Mouse (Mus musculus): ENCODE measurements around the gene Numa1. TPM values are rescaled to one million over a fixed set of nuclear protein-coding genes. Genes with fewer than 3 reads are reported as not detected.

The Numa1 gene
- total and polyA plus RNA-seq, 2 experiments from 2014 or later, result 24.3 to 74.2 TPM

DNA sequence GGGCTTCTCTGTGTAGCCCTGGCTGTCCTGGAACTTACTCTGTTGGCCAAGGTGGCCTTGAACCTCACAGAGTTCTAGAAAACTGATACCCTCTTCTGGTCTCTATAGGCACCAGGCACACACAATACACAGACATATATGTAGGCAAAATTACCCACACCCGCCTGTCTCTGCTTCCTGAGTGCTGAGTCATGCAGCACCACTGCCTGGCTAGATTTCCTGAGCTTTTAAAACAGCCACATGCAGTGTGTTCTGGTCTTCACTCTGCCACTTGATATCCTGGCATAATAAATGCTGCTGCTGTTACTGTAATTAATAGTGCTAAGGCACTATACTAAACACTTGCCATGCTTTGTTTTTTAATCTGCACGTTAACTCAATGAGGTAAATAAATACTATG, 31.7 kb downstream of the Numa1 start:
- 68% methylated on average over 2 of the region's 2 CpGs for WGBS
- ATAC-seq (no peak), DNase-seq (no peak)
- Histone ChIP-seq H3K27ac (ENCODE audit: low read depth, low read length) (no peak overlapping the region), H3K27me3 (ENCODE audit: insufficient read depth, low read length) (no peaks in the 10 kb centered on the region), H3K4me3 (ENCODE audit: low read depth, low read length) (no peak overlapping the region), H3K4me1 (ENCODE audit: insufficient read depth) (peaks cover 7% of the 10 kb centered on the region; the same call in 1 of the 2 replicates), H3K9me3 (ENCODE audit: low read length) (no peaks in the 10 kb centered on the region), H3K9ac (no peak overlapping the region), H3K36me3 (ENCODE audit: insufficient read depth) (no peaks in the 10 kb centered on the region), H3K4me2 (ENCODE audit: low read depth) (no peak overlapping the region)
- no peak for TF ChIP-seq CTCF (IDR thresholded peaks at IDR 0.05; ENCODE audit: low read depth)

DNA sequence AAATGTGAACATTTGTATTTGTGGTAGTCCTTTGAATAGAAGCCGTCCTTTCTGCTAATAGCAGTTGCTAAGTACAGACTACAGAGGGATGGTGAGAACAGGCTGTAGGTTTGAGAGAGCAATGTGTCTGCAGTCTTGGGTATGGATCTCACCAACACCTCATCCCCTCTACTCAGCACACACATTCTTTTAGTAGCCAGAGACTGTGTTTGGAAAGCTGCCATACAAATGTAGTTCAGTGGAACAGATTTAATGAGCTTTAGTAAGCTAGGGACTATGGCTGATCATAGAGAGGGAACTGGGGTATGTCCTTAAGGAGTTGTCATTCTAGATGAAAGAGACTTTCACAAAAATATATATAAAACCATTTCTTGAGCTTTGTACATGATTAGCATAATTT, 33.3 kb downstream of the Numa1 start:
- no peak for TF ChIP-seq CTCF (IDR thresholded peaks at IDR 0.05; ENCODE audit: low read depth)
- no peak for DNase-seq
- no peak overlapping the region for H3K27ac ChIP-seq (ENCODE audit: low read depth, low read length)

GRCm38 (mm10) chr7:101968751-101969150, 34.8 kb downstream of the Numa1 start:
- Histone ChIP-seq H3K36me3 (ENCODE audit: insufficient read depth) (no peaks in the 10 kb centered on the region), H3K9ac (peak overlapping the region; percentile 93), H3K27me3 (ENCODE audit: insufficient read depth, low read length) (no peaks in the 10 kb centered on the region), H3K27ac (ENCODE audit: low read depth, low read length) (peak overlapping the region; percentile 99), H3K4me1 (ENCODE audit: insufficient read depth) (peaks cover 14% of the 10 kb centered on the region), H3K4me2 (ENCODE audit: low read depth) (peak overlapping the region; percentile 74; the same call in 1 of the 2 replicates), H3K4me3 (ENCODE audit: low read depth, low read length) (0 out of 2 replicates have a peak overlapping the region, but pooled peaks have one; percentile 75), H3K9me3 (ENCODE audit: low read length) (no peaks in the 10 kb centered on the region)
- WGBS, result 58% methylated on average over 2 of the region's 2 CpGs
- DNase-seq (no peak), ATAC-seq (no peak)
- no peak for TF ChIP-seq CTCF (IDR thresholded peaks at IDR 0.05; ENCODE audit: low read depth)

More for the DNA sequence above, 33.3 kb downstream of the Numa1 start:
- 70% methylated on average over 1 of the region's 1 CpGs for WGBS
- Histone ChIP-seq H3K9ac (no peak overlapping the region), H3K4me3 (ENCODE audit: low read depth, low read length) (no peak overlapping the region), H3K36me3 (ENCODE audit: insufficient read depth) (no peaks in the 10 kb centered on the region), H3K4me2 (ENCODE audit: low read depth) (no peak overlapping the region), H3K9me3 (ENCODE audit: low read length) (no peaks in the 10 kb centered on the region), H3K4me1 (ENCODE audit: insufficient read depth) (peaks cover 12% of the 10 kb centered on the region), H3K27me3 (ENCODE audit: insufficient read depth, low read length) (no peaks in the 10 kb centered on the region)
- ATAC-seq, result no peak

DNA sequence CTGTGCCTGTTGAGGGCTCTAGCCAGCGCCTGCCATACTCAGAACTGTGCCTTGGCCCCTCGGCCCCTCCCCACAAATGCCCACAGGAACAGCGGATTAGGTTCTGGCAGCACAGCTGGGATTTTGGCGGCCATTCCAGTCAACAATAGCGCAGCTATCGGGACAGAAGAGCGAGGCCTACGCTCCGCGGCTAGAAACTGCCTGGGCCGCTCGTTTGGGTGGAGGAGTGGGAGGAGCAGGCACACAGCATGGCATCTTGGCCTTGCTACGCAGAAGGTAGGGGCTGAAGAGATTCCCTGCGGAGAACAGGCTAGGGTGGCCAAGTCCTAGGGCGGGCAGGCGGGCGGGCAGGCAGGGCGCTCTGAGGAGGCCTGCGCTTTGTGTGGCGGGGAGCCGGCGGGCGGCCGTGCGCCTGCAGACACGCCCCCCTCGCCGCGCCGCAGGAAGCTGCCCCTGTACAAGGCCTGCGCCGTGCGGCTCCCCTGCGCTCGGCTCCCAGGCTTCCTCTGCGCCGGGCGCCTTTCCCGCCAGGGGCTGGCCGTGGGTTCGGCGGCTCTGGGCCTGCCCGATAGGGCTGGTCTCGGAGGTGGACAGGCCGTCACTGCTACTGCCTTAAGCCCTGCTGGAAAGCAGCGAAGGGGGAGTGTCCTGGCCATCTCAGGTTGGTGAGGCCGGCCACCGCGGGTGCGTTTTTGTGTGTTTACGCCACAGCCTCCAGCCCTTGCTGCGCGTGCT, 36.0 kb downstream of the Numa1 start:
- peak overlapping the region; percentile 99 for H3K27ac ChIP-seq (ENCODE audit: low read depth, low read length)
- no peaks in the 10 kb centered on the region for H3K9me3 ChIP-seq (ENCODE audit: low read length)
- no peaks in the 10 kb centered on the region for H3K36me3 ChIP-seq (ENCODE audit: insufficient read depth)
- peak overlapping the region; percentile 74 for H3K4me2 ChIP-seq (ENCODE audit: low read depth)
- peaks cover 14% of the 10 kb centered on the region for H3K4me1 ChIP-seq (ENCODE audit: insufficient read depth)
- 2% methylated on average over 48 of the region's 53 CpGs for WGBS
- no peaks in the 10 kb centered on the region for H3K27me3 ChIP-seq (ENCODE audit: insufficient read depth, low read length)
- peak overlapping the region; percentile 93 for H3K9ac ChIP-seq
- ATAC-seq, result peak; percentile 87
- peak; percentile 88 for DNase-seq
- TF ChIP-seq CTCF (IDR thresholded peaks at IDR 0.05; ENCODE audit: low read depth), result no peak
- peak overlapping the region; percentile 75 for H3K4me3 ChIP-seq (ENCODE audit: low read depth, low read length)

GRCm38 (mm10) chr7:101970429-101970775, 36.5 kb downstream of the Numa1 start:
- H3K9ac ChIP-seq, result peak overlapping the region; percentile 93
- peak overlapping the region; percentile 99 for H3K27ac ChIP-seq (ENCODE audit: low read depth, low read length)
- H3K4me2 ChIP-seq (ENCODE audit: low read depth), result peak overlapping the region; percentile 74
- ATAC-seq (peak; percentile 70), DNase-seq (peak; percentile 95)
- 6% methylated on average over 11 of the region's 17 CpGs for WGBS
- no peaks in the 10 kb centered on the region for H3K36me3 ChIP-seq (ENCODE audit: insufficient read depth)
- no peaks in the 10 kb centered on the region for H3K9me3 ChIP-seq (ENCODE audit: low read length)
- no peaks in the 10 kb centered on the region for H3K27me3 ChIP-seq (ENCODE audit: insufficient read depth, low read length)
- peaks cover 14% of the 10 kb centered on the region for H3K4me1 ChIP-seq (ENCODE audit: insufficient read depth)
- no peak for TF ChIP-seq CTCF (IDR thresholded peaks at IDR 0.05; ENCODE audit: low read depth)
- peak overlapping the region; percentile 75 for H3K4me3 ChIP-seq (ENCODE audit: low read depth, low read length)

DNA sequence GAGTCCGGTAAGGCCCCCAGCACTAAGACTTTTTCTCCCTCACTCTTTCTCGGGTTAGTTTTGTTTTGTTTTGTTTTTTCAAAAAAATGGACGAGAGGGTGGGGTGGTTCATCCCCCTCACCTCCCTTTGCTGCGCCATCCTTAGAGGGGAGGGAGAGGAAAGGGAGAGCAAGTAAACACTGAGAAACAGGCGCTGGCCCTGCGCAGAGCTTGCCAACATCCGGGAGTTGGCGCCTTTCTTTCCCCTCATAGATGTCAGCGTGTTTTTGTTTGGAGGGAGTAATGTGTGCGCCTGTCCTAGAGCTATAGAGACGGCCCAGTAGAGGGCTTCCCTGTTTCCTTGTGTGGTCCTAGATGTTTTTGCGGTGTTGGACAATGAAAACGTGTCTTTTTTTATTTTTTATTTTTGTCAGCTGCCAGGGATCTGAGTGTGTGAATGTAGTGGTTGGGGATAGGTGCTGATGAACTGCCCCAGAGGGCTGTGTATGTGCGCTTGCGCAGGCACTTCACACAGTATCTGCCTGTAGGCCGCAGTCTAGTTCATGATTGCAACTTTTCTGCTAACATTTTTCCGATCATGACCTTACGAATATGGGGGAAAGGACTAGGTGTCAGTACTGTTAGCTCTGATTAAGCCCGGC, 37.0 kb downstream of the Numa1 start:
- WGBS, result under 1% methylated on average over 19 of the region's 19 CpGs
- H3K4me1 ChIP-seq (ENCODE audit: insufficient read depth), result peaks cover 14% of the 10 kb centered on the region
- ATAC-seq, result peak; percentile 77

DNA sequence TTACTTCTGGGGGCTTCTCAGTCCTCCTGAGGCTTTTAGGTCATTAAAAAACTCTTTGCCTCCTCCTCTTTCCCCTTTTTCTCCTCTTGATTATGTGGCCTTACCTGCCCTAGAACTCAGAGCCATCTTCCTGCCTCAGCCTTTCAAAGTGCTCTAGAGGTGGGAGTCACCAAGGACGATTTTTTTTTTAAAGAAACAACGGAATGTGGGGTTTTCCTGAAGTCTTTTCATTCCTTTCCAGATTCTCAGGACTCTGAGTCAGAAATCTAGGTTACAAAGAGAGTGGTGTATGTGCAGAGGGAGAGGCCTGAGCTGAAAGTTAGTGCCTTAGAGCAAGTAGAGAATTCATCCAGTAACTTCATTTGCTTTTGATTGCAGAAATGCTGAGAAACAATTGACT, 37.8 kb downstream of the Numa1 start:
- no peaks in the 10 kb centered on the region for H3K9me3 ChIP-seq (ENCODE audit: low read length)
- no peak for ATAC-seq
- H3K27me3 ChIP-seq (ENCODE audit: insufficient read depth, low read length), result no peaks in the 10 kb centered on the region
- H3K9ac ChIP-seq, result peak overlapping the region; percentile 93; the same call in 1 of the 2 replicates
- WGBS, result 34% methylated on average over 2 of the region's 2 CpGs
- peak overlapping the region; percentile 74 for H3K4me2 ChIP-seq (ENCODE audit: low read depth)
- H3K27ac ChIP-seq (ENCODE audit: low read depth, low read length), result peak overlapping the region; percentile 99
- H3K36me3 ChIP-seq (ENCODE audit: insufficient read depth), result no peaks in the 10 kb centered on the region
- TF ChIP-seq CTCF (IDR thresholded peaks at IDR 0.05; ENCODE audit: low read depth), result no peak
- DNase-seq, result no peak
- peak overlapping the region; percentile 75; the same call in 1 of the 2 replicates for H3K4me3 ChIP-seq (ENCODE audit: low read depth, low read length)
- peaks cover 14% of the 10 kb centered on the region for H3K4me1 ChIP-seq (ENCODE audit: insufficient read depth)

More for the DNA sequence above, 37.0 kb downstream of the Numa1 start:
- Histone ChIP-seq H3K4me2 (ENCODE audit: low read depth) (peak overlapping the region; percentile 74), H3K4me3 (ENCODE audit: low read depth, low read length) (peak overlapping the region; percentile 75), H3K27me3 (ENCODE audit: insufficient read depth, low read length) (no peaks in the 10 kb centered on the region), H3K27ac (ENCODE audit: low read depth, low read length) (peak overlapping the region; percentile 99), H3K9ac (peak overlapping the region; percentile 93), H3K36me3 (ENCODE audit: insufficient read depth) (no peaks in the 10 kb centered on the region), H3K9me3 (ENCODE audit: low read length) (no peaks in the 10 kb centered on the region)
- DNase-seq, result peak; percentile 87
- TF ChIP-seq CTCF (IDR thresholded peaks at IDR 0.05; ENCODE audit: low read depth), result peak; percentile 15; the same call in 1 of the 2 replicates
